Mouse (Mus musculus) CD4-positive, CD25-positive, alpha-beta regulatory T cell, adult 9 weeks (primary cell): ENCODE data around the gene Dusp6. TPM values are rescaled to one million over a fixed set of nuclear protein-coding genes. Genes with fewer than 3 reads are reported as not detected.

ENCODE experiments used
- polyA plus RNA-seq: library from polyadenylated mRNA; unstranded; fragments of 100-300 nt; shearing (Covaris generic); gene quantifications from one replicate; pipeline ENCODE4 v1.2.1, GENCODE M21; 2017

The Dusp6 gene
- 38.4 TPM for polyA plus RNA-seq

GRCm38 (mm10) chr10:99262867-99263379, at the start of gene Dusp6:
Dusp6 (plus strand) TSS chr10:99263231.

Other genes starting within 250 kb of the Dusp6 start
- gene Poc1b, start 156.2 kb upstream of the Dusp6 start, polyA plus RNA-seq, result 26.9 TPM
- gene Galnt4, start 155.1 kb upstream of the Dusp6 start, polyA plus RNA-seq, result 8.6 TPM
- gene Phxr2, start 136.9 kb upstream of the Dusp6 start, polyA plus RNA-seq, result 0.40 TPM